Mouse (Mus musculus) spleen, postnatal 4 days (tissue): Measurements from ENCODE around the gene Pom121l12.

Experiments used
- DNase-seq, 2 experiments: peaks; one replicate each; pipeline ENCODE4 v3.0.0; 2022; ENCODE audit warnings: low spot score in 2 of 2

Gene Pom121l12

DNA sequence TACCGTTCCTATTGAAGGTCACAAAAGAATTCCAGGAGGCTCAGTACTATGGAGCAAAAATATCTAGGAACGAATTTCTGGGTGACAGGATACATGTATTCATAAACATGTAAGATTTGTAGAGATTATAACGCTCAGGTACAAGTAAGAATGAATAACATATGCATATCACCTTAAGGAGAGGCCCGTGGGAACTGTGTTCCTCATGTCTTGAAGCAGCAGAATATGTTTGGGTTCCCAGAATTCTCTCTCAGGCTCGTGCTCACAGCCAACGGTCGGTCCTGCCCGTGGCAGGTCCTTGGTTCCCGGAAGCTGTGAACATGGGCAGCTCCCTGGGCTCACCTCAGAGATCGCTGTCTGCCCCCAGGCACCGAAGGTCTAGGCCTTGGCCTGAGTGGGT is at the start of gene Pom121l12:
Pom121l12 (plus strand) TSS at position 301 of the 400 bp plus-strand sequence.
- no peak for DNase-seq

DNA sequence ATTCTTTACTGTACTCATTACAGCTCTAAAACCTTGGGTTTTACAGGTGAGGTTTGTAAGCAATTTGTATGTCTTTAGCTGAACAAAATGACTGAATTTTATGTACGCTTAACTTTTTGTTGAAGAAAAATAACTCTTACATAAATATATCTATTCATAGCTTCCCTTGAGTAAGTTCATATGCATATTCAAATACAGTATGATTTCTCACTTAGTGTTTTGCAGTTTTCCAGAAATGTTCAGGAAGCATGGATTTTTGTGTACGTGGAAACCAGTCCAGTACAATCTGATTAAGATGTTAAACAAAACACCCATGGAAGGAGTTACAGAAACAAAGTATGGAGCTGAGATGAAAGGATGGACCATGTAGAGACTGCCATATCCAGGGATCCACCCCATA is 12.8 kb downstream of the Pom121l12 start:
- no peak for DNase-seq
